Mouse (Mus musculus): ENCODE data around the gene Trmt13. TPM values are rescaled to one million over a fixed set of nuclear protein-coding genes. Genes with fewer than 3 reads are reported as not detected.
A peak's percentile ranks its signal among the peaks of the same experiment; 100 is the strongest.
"Not testable (repeated sequence)": the region's sequence is repeated elsewhere in the genome, so short reads cannot be mapped to it uniquely, and the experiment has no call there.

Trmt13 gene
- polyA plus RNA-seq (2016; fragmentation: Nextera tagmentation; extraction: Ambion mirVana), result 24.7 and 24.9 TPM in 2 replicates

DNA sequence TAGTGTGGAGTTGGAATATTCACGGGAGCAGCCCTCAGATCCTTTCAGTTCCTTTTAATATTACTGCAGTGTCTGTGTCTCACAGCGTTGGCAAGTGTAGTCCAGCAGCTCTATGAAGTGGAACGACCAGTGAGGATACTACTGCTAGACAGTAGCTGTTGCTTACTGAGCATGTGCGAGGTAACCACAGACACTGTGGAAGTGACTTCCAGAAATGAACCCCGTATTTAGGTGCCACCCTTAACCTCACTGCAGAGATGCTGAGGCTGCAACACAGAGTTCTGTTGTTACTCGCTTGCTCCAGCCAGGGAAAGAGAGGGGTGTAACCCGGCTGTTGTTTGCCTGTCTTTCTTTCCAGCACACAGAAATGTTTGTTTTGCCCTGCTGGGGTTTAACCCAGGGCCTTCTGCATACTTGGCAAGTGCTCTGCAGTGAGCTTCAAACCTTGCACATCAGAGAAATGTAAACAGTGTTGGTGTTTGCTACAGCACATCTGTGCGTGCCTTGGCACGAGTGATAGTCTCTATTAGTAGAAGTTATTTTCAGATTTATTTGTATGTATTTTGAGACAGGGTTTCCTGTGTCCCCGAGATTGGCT, at the start of gene Trmt13:
Trmt13 (minus strand) TSS at position 293 of the 598 bp plus-strand sequence.
- Histone ChIP-seq H3K4me3 (no peak within 1 kb of the TSS), H3K9me3 (no peaks in the 10 kb centered on the region), H3K27me3 (replicated peaks; ENCODE audit: low read depth, poor library complexity, severe bottlenecking) (no peaks in the 10 kb centered on the region), H3K27ac (replicated peaks) (no peak within 1 kb of the TSS), H3K36me3 (replicated peaks) (peaks cover 76% of the 10 kb centered on the region), H3K4me1 (no peaks in the 10 kb centered on the region)
- 87% methylated on average over 10 of the region's 10 CpGs for WGBS
- no peak for DNase-seq (ENCODE audit: low spot score)

DNA sequence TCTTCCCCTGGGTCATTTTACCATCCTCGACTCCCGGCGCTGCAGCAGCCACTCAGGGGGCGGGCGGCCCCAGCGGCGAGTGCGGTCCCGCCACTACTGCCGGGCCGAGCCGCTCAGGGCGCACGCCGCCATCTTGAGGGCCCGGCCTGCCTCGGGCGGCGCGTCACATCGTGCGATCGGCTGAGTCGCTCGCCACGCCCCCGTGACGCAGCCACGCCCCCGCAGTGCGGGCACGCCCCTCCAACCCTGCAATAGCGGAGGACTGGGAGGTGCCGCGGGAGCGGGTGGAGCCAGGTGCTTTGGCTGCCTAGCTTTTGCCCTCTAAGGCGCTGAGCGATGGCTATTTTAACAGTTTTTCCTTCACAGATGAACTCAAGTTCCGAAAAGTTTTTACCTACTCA, 48.1 kb upstream of the Trmt13 start, which contains the start of gene Mfsd14a:
Mfsd14a (minus strand) TSS at position 215 of the 401 bp plus-strand sequence.
- peaks cover 37% of the 10 kb centered on the region for H3K4me1 ChIP-seq
- peak within 1 kb of the TSS; percentile 97 for H3K4me3 ChIP-seq
- WGBS, result under 1% methylated on average over 39 of the region's 39 CpGs
- H3K9me3 ChIP-seq, result no peaks in the 10 kb centered on the region
- DNase-seq (ENCODE audit: low spot score), result peak; percentile 99
- peak within 1 kb of the TSS; percentile 99 for H3K27ac ChIP-seq (replicated peaks)
- no peaks in the 10 kb centered on the region for H3K36me3 ChIP-seq (replicated peaks)
- no peaks in the 10 kb centered on the region for H3K27me3 ChIP-seq (replicated peaks; ENCODE audit: low read depth, poor library complexity, severe bottlenecking)

DNA sequence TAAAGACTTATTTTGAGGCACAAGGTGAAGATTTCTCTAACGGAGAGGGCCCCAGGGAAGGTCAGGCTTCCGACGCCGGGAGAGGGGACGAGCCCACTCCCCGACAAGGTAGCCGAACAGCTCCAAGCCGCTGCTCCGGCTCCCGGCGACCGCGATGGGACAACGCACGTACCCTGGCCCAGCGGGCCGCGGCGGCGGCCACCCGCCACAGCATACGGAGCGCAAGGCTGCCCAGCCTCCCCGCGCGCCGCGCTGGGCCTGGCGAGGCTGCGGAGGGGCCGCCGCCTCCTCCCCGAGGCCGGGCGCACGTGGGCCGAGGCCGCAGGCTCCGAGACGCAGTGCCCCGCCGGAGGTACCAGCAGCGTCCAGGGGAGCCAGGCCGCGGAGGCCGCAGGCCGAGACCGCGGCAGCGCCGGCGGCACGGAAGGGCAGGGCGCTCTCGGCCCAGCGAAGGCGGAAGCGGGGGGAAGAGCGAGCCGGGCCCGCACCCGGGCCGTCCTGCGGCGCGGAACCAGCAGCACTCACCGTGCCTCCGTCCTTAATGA, 47.6 kb upstream of the Trmt13 start:
- DNase-seq (ENCODE audit: low spot score), result no peak
- H3K4me3 ChIP-seq, result peak overlapping the region; percentile 97
- H3K36me3 ChIP-seq (replicated peaks), result no peaks in the 10 kb centered on the region
- H3K9me3 ChIP-seq, result no peaks in the 10 kb centered on the region
- no peaks in the 10 kb centered on the region for H3K27me3 ChIP-seq (replicated peaks; ENCODE audit: low read depth, poor library complexity, severe bottlenecking)
- peak overlapping the region; percentile 99 for H3K27ac ChIP-seq (replicated peaks)
- under 1% methylated on average over 68 of the region's 68 CpGs for WGBS
- H3K4me1 ChIP-seq, result peaks cover 42% of the 10 kb centered on the region

DNA sequence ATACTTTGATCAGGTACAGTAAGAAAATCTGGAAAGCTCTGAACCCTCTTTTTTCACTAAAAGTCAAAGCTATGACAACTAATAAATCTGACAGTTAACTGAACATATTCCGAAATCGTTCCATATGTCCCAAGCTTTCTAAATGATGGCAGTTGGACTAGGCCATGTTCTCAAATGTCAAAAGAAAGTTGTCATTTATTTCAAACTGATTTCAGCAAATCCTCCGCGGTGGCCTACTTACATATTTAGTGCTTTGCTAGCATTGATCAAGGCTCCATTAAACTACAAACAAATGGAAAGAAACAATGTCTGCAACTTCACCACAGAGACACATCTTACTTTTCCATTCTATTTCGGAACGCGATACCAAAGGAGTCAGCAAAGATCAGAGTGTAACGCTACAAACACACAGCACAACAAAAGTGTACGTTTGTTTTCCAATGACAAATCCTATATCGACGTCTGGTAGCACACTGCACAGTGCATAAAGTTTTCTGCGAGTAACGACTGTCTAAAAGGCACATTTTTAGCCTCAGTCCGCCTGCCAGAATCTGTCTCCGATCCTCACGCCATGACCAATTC, 47.0 kb upstream of the Trmt13 start:
- Histone ChIP-seq H3K36me3 (replicated peaks) (no peaks in the 10 kb centered on the region), H3K27ac (replicated peaks) (peak overlapping the region; percentile 99), H3K4me3 (peak overlapping the region; percentile 97), H3K4me1 (peaks cover 42% of the 10 kb centered on the region), H3K27me3 (replicated peaks; ENCODE audit: low read depth, poor library complexity, severe bottlenecking) (no peaks in the 10 kb centered on the region), H3K9me3 (no peaks in the 10 kb centered on the region)
- WGBS, result 7% methylated on average over 16 of the region's 16 CpGs
- no peak for DNase-seq (ENCODE audit: low spot score)

DNA sequence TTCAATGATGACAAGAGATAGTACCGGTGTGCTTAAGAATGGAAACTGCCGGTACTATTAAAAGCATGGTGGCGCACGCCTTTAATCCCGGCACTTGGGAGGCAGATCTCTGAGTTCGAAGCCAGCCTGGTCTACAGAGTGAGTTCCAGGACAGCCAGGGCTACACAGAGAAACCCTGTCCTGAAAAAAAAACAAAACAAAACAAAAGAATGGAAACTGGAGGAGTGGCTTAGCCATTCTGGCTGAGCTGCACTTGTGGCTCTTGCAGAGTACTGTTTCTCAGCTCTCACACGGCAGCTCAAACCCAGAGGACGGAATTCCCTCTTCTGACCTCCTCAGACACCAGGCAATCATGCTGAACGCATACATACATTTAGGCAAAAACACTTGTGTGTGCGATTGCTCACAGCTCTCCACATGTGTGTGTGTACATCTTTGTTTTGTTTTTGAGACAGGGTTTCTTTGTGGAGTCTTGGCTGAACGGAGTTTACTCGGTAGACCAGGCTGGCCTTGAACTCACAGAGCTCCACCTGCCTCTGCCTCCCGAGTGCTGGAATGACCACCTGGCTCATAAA, 45.6 kb upstream of the Trmt13 start:
- Histone ChIP-seq H3K4me1 (peaks cover 42% of the 10 kb centered on the region), H3K27ac (replicated peaks) (no peak overlapping the region)
- WGBS, result 86% methylated on average over 13 of the region's 13 CpGs

DNA sequence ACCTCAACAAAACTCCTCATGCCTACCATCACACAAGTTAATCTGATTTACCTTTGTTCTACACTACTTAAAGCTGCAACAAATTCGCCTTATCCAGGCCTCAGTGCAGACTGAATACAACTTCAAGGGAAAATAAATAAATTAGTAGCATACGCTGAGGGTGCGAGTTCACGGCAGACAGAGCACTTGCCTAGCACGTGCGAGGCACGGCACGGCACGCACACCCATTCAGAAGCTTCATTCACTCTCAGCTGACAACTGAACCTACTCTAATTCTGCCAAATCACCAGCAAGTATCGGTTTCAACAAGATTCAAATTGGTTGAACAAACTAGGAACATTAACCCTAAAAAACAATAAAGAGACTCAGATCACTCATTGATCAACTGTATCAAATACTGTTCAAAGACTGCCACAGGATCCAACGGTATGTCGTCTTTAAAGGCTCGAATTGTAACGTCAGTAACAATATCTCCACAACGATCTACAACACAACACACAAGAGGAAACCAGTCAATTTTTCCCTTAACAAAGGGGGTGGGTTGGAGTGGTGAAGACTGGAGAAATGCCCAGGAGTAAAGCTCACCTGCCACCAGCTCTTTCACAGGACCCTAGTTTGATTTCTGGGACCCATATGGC, 44.7 kb upstream of the Trmt13 start:
- H3K27ac ChIP-seq (replicated peaks), result no peak overlapping the region
- H3K36me3 ChIP-seq (replicated peaks), result no peaks in the 10 kb centered on the region
- no peaks in the 10 kb centered on the region for H3K27me3 ChIP-seq (replicated peaks; ENCODE audit: low read depth, poor library complexity, severe bottlenecking)
- no peaks in the 10 kb centered on the region for H3K9me3 ChIP-seq
- H3K4me3 ChIP-seq, result no peak overlapping the region
- WGBS, result 72% methylated on average over 15 of the region's 15 CpGs
- no peak for DNase-seq (ENCODE audit: low spot score)
- peaks cover 42% of the 10 kb centered on the region for H3K4me1 ChIP-seq

More for the DNA sequence above, 45.6 kb upstream of the Trmt13 start:
- Histone ChIP-seq H3K27me3 (replicated peaks; ENCODE audit: low read depth, poor library complexity, severe bottlenecking) (no peaks in the 10 kb centered on the region), H3K9me3 (no peaks in the 10 kb centered on the region), H3K4me3 (peak overlapping the region; percentile 97; the same call in 1 of the 2 replicates), H3K36me3 (replicated peaks) (no peaks in the 10 kb centered on the region)
- DNase-seq (ENCODE audit: low spot score), result no peak

DNA sequence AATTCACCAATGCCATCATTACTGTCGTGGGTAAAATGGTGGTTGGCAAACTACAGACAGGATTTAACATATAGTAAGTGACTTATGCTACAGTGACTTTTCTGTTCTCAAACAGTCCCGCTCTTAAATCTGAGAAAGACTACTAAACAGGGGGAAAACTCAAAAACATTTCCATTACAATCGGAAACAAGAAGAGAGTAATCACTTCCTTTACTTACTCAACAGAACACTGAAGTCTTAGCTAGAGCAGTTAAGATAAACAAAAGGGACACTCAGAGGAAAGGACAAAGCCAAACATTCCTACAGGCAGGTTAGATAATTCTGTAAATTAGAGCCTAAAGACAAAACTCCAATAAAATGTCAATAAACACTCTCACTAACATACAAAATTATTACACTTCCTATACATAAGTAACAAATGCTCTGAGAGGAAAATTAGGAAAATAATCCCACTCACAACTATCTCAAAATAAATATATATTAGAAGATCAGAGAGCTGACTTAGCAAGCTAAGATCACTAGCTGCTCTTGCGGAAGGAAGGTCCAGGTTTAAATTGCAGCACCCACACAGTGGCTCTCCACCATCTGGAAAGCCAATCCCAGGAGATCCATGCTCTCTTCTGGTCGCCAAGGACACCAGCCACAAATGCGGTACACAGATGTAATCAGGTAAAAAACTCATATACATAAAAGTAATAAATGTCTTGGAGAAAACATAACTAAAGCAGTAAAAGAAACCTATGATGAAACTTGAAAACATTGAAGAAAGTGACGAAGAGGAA, 42.0 kb upstream of the Trmt13 start:
- no peak for DNase-seq (ENCODE audit: low spot score)
- Histone ChIP-seq H3K9me3 (no peaks in the 10 kb centered on the region), H3K27ac (replicated peaks) (no peak overlapping the region), H3K4me3 (no peak overlapping the region), H3K4me1 (peaks cover 48% of the 10 kb centered on the region), H3K27me3 (replicated peaks; ENCODE audit: low read depth, poor library complexity, severe bottlenecking) (no peaks in the 10 kb centered on the region), H3K36me3 (replicated peaks) (no peaks in the 10 kb centered on the region)
- 81% methylated on average over 7 of the region's 7 CpGs for WGBS

DNA sequence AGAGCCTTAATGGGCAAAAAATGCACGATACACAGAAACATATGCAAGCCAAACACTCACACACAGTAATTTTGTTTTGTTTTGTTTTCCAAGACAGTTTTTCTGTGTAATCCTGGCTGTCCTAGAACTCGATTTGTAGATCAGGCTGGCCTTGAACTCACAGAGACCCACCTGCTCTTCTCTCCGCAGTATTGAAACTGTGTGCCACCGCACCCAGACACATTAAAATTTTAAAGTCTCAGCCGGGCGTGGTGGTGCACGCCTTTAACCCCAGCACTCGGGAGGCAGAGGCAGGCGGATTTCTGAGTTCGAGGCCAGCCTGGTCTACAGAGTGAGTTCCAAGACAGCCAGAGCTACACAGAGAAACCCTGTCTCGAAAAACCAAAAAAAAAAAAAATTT, 39.7 kb upstream of the Trmt13 start:
- not testable (repeated sequence) for H3K27ac ChIP-seq (replicated peaks); H3K9me3 ChIP-seq; H3K4me3 ChIP-seq; DNase-seq (ENCODE audit: low spot score); H3K27me3 ChIP-seq (replicated peaks; ENCODE audit: low read depth, poor library complexity, severe bottlenecking)
- Histone ChIP-seq H3K36me3 (replicated peaks) (peaks cover 18% of the 10 kb centered on the region), H3K4me1 (peaks cover 25% of the 10 kb centered on the region)
- WGBS, result 94% methylated on average over 11 of the region's 11 CpGs

DNA sequence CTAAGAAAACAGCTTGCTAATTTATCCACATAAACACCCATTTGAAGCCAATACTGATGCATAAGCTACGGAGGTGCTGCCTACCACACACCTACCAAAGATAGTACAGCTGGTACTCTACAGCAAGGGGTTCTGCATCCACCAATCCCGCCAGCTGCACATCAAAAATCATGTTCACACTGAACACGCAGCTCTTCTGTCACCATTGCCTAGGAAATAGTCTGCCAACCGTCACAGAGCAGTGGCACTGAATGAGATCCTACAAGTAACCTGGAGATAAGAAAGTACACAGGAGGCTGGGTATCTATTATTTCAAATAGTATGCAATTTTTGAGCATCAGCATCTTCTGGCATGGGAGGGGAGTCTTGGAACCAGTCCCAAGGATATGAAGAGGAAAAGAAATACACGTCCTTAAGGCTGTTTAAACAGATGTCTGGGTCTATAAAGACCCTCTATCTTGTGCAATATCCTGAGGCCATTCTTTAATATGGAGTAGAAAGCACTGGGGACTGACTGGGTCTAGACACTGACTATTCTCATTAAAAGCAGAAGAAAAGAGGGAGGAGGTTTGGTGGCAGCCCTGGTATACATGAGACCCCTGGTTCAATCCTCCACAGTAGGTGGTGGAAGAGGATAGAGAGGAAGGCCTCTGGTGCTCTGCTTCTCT, 39.0 kb upstream of the Trmt13 start:
- DNase-seq (ENCODE audit: low spot score), result no peak
- H3K36me3 ChIP-seq (replicated peaks), result peaks cover 23% of the 10 kb centered on the region
- H3K4me1 ChIP-seq, result peaks cover 20% of the 10 kb centered on the region
- no peak overlapping the region for H3K4me3 ChIP-seq
- H3K27ac ChIP-seq (replicated peaks), result no peak overlapping the region
- H3K27me3 ChIP-seq (replicated peaks; ENCODE audit: low read depth, poor library complexity, severe bottlenecking), result no peaks in the 10 kb centered on the region
- H3K9me3 ChIP-seq, result no peaks in the 10 kb centered on the region
- 87% methylated on average over 5 of the region's 5 CpGs for WGBS

DNA sequence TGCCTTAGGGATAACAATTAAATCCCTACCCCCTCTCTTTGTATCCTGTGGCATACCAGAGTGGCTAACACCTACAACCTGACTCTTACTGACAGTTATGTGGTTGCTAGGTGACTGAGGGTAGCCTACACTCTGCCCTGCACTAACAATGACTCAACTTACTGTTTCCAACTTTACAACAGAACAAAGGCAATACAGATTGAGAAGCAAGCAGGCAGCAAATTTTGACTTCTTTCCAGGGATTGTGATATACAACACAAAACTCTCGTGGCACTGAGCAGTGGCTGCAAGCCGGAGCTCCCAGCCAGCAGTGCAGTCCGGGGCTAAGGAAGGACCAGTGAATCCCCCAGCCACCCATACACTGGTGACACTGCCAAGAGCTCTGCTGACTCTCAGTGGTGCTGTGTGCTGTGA, 37.7 kb upstream of the Trmt13 start:
- Histone ChIP-seq H3K4me3 (no peak overlapping the region), H3K9me3 (no peaks in the 10 kb centered on the region), H3K27ac (replicated peaks) (no peak overlapping the region), H3K36me3 (replicated peaks) (peaks cover 32% of the 10 kb centered on the region), H3K27me3 (replicated peaks; ENCODE audit: low read depth, poor library complexity, severe bottlenecking) (no peaks in the 10 kb centered on the region), H3K4me1 (peaks cover 11% of the 10 kb centered on the region)
- no peak for DNase-seq (ENCODE audit: low spot score)
- WGBS, result 78% methylated on average over 3 of the region's 3 CpGs

DNA sequence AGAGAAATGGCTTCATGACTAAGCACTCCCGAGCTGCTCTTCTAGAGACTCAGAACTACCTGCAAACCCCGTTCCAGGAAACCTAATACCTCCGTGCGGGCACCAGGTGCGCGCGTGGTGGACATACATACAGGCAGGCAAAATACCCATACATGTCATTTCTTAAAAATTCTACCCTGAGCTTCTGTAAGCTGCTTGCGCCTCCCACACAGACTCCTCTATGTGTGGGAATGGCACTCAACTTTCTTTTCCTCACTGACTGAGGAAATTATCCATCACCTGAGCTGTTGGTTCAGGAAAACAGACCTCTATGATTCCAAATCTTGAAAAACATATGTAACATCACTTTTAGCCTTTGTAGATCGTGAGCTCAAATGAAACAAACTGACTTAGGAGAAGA, 36.3 kb upstream of the Trmt13 start:
- peaks cover 10% of the 10 kb centered on the region for H3K4me1 ChIP-seq
- H3K27me3 ChIP-seq (replicated peaks; ENCODE audit: low read depth, poor library complexity, severe bottlenecking), result no peaks in the 10 kb centered on the region
- DNase-seq (ENCODE audit: low spot score), result no peak
- no peak overlapping the region for H3K4me3 ChIP-seq
- WGBS, result 95% methylated on average over 9 of the region's 9 CpGs
- H3K36me3 ChIP-seq (replicated peaks), result peaks cover 46% of the 10 kb centered on the region
- H3K9me3 ChIP-seq, result no peaks in the 10 kb centered on the region
- H3K27ac ChIP-seq (replicated peaks), result no peak overlapping the region
